Mouse (Mus musculus) large intestine, adult 2 months (tissue): ENCODE measurements around the gene Dbndd1. TPM values are rescaled to one million over a fixed set of nuclear protein-coding genes. Genes with fewer than 3 reads are reported as not detected.
"Not testable (repeated sequence)": the region's sequence is repeated elsewhere in the genome, so short reads cannot be mapped to it uniquely, and the experiment has no call there.

Experiments used
- DNase-seq: peaks from one replicate; pipeline ENCODE4 v3.0.0-alpha.2; 2012; ENCODE audit warnings: low read depth, low spot score
- WGBS: fragments of 180-500 bp; shearing (Covaris S2); methylation state at CpG from one replicate; pipeline ENCODE4 v1.1.7; 2018; 5-methylcytosine and 5-hydroxymethylcytosine counted together
- polyA plus RNA-seq: library from polyadenylated mRNA; depleted of rRNA; stranded (reverse); fragments of >200 nt; gene quantifications from 2 replicates; pipeline ENCODE4 v1.2.3, GENCODE M21; 2012; rRNA removed

The Dbndd1 gene
- polyA plus RNA-seq, 1 experiment, result 0.16 TPM

- 95% methylated on average over 11 of the region's 11 CpGs for WGBS
- DNase-seq, result no peak
Observed at GRCm38 (mm10) chr8:123499556-123499955, 15.7 kb downstream of the Dbndd1 start.

GRCm38 (mm10) chr8:123498963-123499362, 16.3 kb downstream of the Dbndd1 start:
- 88% methylated on average over 11 of the region's 11 CpGs for WGBS
- no peak for DNase-seq

- 83% methylated on average over 4 of the region's 4 CpGs for WGBS
Observed at GRCm38 (mm10) chr8:123497699-123498098, 17.6 kb downstream of the Dbndd1 start.

GRCm38 (mm10) chr8:123492898-123493297, 22.4 kb downstream of the Dbndd1 start:
- no peak for DNase-seq
- WGBS, result 96% methylated on average over 9 of the region's 9 CpGs

More at GRCm38 (mm10) chr8:123497699-123498098, 17.6 kb downstream of the Dbndd1 start:
- no peak for DNase-seq

GRCm38 (mm10) chr8:123491280-123492075, 23.8 kb downstream of the Dbndd1 start:
- WGBS, result 60% methylated on average over 15 of the region's 15 CpGs

GRCm38 (mm10) chr8:123482627-123483026, 32.6 kb downstream of the Dbndd1 start:
- WGBS, result 94% methylated on average over 7 of the region's 7 CpGs
- no peak for DNase-seq

More at GRCm38 (mm10) chr8:123491280-123492075, 23.8 kb downstream of the Dbndd1 start:
- no peak for DNase-seq

GRCm38 (mm10) chr8:123478456-123479218, 36.6 kb downstream of the Dbndd1 start:
- WGBS, result 32% methylated on average over 16 of the region's 16 CpGs
- no peak for DNase-seq

GRCm38 (mm10) chr8:123477737-123478258, 37.5 kb downstream of the Dbndd1 start, which contains the start of gene Afg3l1:
Afg3l1 (plus strand) TSS chr8:123477903.
- peak; percentile 64 for DNase-seq
- WGBS, result under 1% methylated on average over 58 of the region's 58 CpGs

GRCm38 (mm10) chr8:123476911-123477736, 38.1 kb downstream of the Dbndd1 start:
- WGBS, result 7% methylated on average over 34 of the region's 34 CpGs
- no peak for DNase-seq

GRCm38 (mm10) chr8:123474549-123474948, 40.7 kb downstream of the Dbndd1 start:
- not testable (repeated sequence) for DNase-seq

GRCm38 (mm10) chr8:123472991-123473390, 42.3 kb downstream of the Dbndd1 start:
- 34% methylated on average over 6 of the region's 6 CpGs for WGBS

More at GRCm38 (mm10) chr8:123474549-123474948, 40.7 kb downstream of the Dbndd1 start:
- WGBS, result 67% methylated on average over 5 of the region's 5 CpGs

GRCm38 (mm10) chr8:123467476-123467875, 47.8 kb downstream of the Dbndd1 start:
- 58% methylated on average over 3 of the region's 3 CpGs for WGBS
- no peak for DNase-seq

More at GRCm38 (mm10) chr8:123472991-123473390, 42.3 kb downstream of the Dbndd1 start:
- not testable (repeated sequence) for DNase-seq

- no peak for DNase-seq
- 80% methylated on average over 4 of the region's 4 CpGs for WGBS
Observed at GRCm38 (mm10) chr8:123463651-123464050, 51.6 kb downstream of the Dbndd1 start.

Other genes with a start within 250 kb of the Dbndd1 start
- gene Fanca, start 196.9 kb downstream of the Dbndd1 start, polyA plus RNA-seq, result 18.0 and 35.6 TPM in 2 replicates
- 27.4 and 32.5 TPM in 2 replicates for gene Spire2, start 182.8 kb downstream of the Dbndd1 start, polyA plus RNA-seq
- gene Tcf25, start 141.7 kb downstream of the Dbndd1 start, polyA plus RNA-seq, result 124 and 164 TPM in 2 replicates
- not detected in 2 replicates for gene Mc1r, start 108.4 kb downstream of the Dbndd1 start, polyA plus RNA-seq
- gene Tubb3, start 104.0 kb downstream of the Dbndd1 start, polyA plus RNA-seq, result 9.3 and 10.6 TPM in 2 replicates
- 13.5 and 17.5 TPM in 2 replicates for gene Def8, start 91.9 kb downstream of the Dbndd1 start, polyA plus RNA-seq
- gene Afg3l1, start 37.6 kb downstream of the Dbndd1 start, polyA plus RNA-seq, result 19.4 and 22.3 TPM in 2 replicates
- gene Gas8, start 3.4 kb upstream of the Dbndd1 start, polyA plus RNA-seq, result 3.0 and 3.5 TPM in 2 replicates
- 21.8 and 42.4 TPM in 2 replicates for gene Rhou, start 138.5 kb upstream of the Dbndd1 start, polyA plus RNA-seq